Mouse (Mus musculus) megakaryocyte, embryonic 14.5 days (primary cell): ENCODE measurements around the gene Nrxn2. TPM values are rescaled to one million over a fixed set of nuclear protein-coding genes. Genes with fewer than 3 reads are reported as not detected.
A peak's percentile ranks its signal among the peaks of the same experiment; 100 is the strongest.

Experiments used
- H3K27me3 ChIP-seq: replicated peaks from 2 replicates; pipeline ENCODE3; 2012; ENCODE audit warnings: inconsistent platforms
- H3K36me3 ChIP-seq: replicated peaks from 2 replicates; pipeline ENCODE3; 2012; ENCODE audit warnings: low read length, inconsistent platforms, mixed read lengths
- H3K4me1 ChIP-seq: 2 replicates; pipeline ENCODE4 v1.6.1; 2012; ENCODE audit warnings: inconsistent platforms
- H3K4me3 ChIP-seq: replicated peaks from 2 replicates; pipeline ENCODE3; 2012; ENCODE audit warnings: moderate library complexity, mild to moderate bottlenecking, inconsistent platforms
- H3K9me3 ChIP-seq: 2 replicates; pipeline ENCODE4 v1.6.1; 2012; ENCODE audit warnings: inconsistent platforms
- FLI1 ChIP-seq: IDR thresholded peaks from 2 replicates; pipeline ENCODE4 v1.6.1; 2012; ENCODE audit warnings: low read length, inconsistent platforms, mixed read lengths
- GATA1 ChIP-seq: IDR thresholded peaks from 3 replicates; pipeline ENCODE4 v1.6.1; 2012; ENCODE audit warnings: mixed read lengths, low read length, inconsistent platforms, borderline replicate concordance
- polyA plus RNA-seq: library from polyadenylated mRNA; stranded (reverse); fragments of >175 nt; gene quantifications from 2 replicates; pipeline ENCODE4 v1.2.3, GENCODE M21; 2012; ENCODE audit warnings: low replicate concordance; ENCODE audit not compliant: insufficient read depth

The Nrxn2 gene
- polyA plus RNA-seq, 1 experiment = 0.62 TPM

DNA sequence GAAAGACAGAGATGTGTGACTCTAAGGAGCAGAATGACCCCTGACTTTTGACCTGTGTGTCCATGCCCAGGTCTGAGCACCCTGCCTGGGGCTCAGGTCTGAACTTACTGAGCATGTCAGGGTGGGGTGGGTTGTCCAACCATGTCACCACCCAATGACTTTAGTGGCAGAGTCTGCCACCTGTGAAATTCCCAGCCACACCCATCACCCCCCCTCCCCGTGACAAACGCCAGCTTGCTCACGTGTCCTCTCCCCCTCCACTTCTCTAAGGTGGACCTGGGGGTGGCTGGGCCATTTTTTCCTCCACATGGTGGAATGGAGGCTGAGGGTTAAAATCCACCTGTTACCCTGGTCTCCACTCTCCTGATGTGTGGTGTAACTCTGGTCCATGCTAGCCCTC is 117.7 kb downstream of the Nrxn2 start:
- TF ChIP-seq GATA1 (no peak), FLI1 (no peak)
- Histone ChIP-seq H3K4me1 (peaks cover 18% of the 10 kb centered on the region), H3K9me3 (no peaks in the 10 kb centered on the region), H3K4me3 (no peak overlapping the region), H3K36me3 (no peaks in the 10 kb centered on the region), H3K27me3 (peaks cover 98% of the 10 kb centered on the region)

DNA sequence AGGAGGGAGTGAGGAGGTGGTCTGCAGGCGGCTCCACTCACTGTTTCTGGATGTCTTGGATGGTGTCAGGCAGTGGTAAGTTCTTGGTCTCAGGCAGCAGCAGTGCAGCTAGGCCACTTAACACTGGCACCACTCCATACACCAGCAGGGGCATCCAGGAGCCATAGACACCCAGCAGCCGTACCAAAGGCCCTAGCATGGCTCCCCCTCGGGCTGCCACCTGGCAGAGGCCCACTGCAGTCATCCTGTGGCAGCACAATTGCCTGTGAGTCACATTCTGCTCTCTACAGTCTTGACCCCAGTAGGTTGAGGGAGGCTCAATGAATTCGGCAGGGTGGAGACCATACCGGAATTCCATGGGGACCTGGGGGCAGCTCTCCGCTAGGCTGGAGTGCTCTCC is 118.2 kb downstream of the Nrxn2 start:
- Histone ChIP-seq H3K27me3 (peaks cover 98% of the 10 kb centered on the region), H3K9me3 (no peaks in the 10 kb centered on the region), H3K36me3 (no peaks in the 10 kb centered on the region), H3K4me3 (no peak overlapping the region), H3K4me1 (peaks cover 13% of the 10 kb centered on the region)
- TF ChIP-seq FLI1 (no peak), GATA1 (no peak)

DNA sequence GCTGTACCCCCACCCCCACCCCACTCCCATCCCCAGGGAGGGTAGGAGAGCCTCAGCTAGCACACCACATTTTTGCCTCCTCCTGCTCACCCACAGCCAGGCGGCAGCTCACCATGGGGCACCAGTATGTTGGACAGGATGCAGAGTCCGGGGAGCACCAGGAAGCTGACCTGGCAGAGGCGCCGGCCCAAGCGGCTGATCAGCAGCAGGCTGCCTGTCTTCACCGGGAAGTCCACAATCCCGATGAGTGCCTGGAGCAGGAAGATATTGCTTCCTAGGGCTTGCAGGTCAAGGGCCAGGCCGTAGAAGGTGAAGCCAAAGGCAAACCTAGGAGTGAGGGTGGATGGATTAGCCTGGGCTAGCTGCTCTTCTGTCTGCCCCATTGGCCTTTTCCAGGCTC is 119.0 kb downstream of the Nrxn2 start:
- H3K27me3 ChIP-seq = peaks cover 98% of the 10 kb centered on the region
- no peak for TF ChIP-seq GATA1
- no peak for TF ChIP-seq FLI1
- no peaks in the 10 kb centered on the region for H3K36me3 ChIP-seq
- H3K4me1 ChIP-seq = peaks cover 13% of the 10 kb centered on the region
- H3K4me3 ChIP-seq = no peak overlapping the region
- no peaks in the 10 kb centered on the region for H3K9me3 ChIP-seq

DNA sequence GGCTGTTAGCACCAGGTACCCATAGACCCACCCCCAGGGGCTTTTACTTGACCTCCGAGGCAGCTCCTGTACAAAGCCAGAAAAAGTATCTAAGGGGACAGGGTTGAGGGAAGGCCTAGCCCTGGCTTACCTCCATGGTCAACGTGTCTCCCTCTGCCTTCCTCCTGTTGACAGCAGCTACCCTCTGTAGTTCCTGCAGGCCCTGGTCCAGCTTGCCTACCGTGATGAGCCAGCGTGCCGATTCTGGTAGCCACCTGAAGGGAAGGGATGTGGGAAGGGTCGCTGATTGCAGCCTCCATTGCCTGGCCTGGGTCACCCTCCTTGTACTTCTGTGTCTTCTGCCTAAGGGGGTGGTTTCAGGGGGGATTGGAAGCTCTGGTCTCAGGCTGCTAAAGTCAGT is 120.0 kb downstream of the Nrxn2 start:
- H3K9me3 ChIP-seq = no peaks in the 10 kb centered on the region
- no peak for TF ChIP-seq FLI1
- TF ChIP-seq GATA1 = no peak
- peaks cover 23% of the 10 kb centered on the region for H3K4me1 ChIP-seq
- no peak overlapping the region for H3K4me3 ChIP-seq
- peaks cover 96% of the 10 kb centered on the region for H3K27me3 ChIP-seq
- H3K36me3 ChIP-seq = no peaks in the 10 kb centered on the region

DNA sequence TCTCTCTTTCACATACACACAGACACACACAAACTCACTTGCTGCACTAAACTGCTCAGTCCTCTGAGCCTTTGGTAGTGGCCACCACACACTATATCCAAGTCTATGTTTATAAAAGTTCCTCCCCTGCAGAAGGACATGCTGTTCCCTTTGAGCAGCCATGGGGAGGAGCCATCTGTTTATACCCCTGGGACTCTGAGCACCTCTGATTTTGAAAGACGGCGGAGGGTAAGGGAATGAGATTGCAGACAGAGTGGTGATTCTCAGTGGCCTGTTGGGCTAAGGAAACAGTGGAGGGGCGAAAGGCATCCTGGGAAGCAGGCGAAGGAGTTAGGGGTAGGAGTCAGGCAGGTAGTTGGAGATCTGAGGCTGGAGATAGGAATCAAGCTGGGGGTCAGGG is 121.1 kb downstream of the Nrxn2 start:
- Histone ChIP-seq H3K4me3 (no peak overlapping the region), H3K4me1 (peaks cover 33% of the 10 kb centered on the region), H3K36me3 (no peaks in the 10 kb centered on the region), H3K9me3 (peaks cover 5% of the 10 kb centered on the region), H3K27me3 (peaks cover 95% of the 10 kb centered on the region)
- no peak for TF ChIP-seq GATA1
- TF ChIP-seq FLI1 = no peak

DNA sequence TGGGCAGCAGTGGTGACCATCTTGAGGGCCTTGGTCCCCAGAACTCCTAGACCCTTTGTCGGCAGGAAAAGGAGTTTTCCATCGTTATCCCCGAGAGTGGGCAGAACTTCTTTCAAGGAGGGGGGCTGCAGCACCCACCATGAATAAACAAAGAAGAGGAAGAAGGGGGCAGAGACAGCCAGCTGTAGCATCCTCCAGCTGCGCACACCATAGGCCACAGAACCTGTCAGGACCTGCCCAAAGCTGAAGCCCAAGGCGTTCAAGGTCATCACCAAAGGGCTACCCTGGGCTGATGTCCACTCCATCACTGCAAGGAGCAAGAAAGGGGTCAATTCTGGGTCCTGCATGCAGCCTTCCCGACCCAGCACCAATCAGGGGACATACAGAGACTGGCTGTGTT is 121.7 kb downstream of the Nrxn2 start:
- Histone ChIP-seq H3K27me3 (peaks cover 96% of the 10 kb centered on the region), H3K4me1 (peaks cover 39% of the 10 kb centered on the region), H3K4me3 (no peak overlapping the region), H3K9me3 (peaks cover 11% of the 10 kb centered on the region), H3K36me3 (no peaks in the 10 kb centered on the region)
- TF ChIP-seq GATA1 (no peak), FLI1 (no peak)

DNA sequence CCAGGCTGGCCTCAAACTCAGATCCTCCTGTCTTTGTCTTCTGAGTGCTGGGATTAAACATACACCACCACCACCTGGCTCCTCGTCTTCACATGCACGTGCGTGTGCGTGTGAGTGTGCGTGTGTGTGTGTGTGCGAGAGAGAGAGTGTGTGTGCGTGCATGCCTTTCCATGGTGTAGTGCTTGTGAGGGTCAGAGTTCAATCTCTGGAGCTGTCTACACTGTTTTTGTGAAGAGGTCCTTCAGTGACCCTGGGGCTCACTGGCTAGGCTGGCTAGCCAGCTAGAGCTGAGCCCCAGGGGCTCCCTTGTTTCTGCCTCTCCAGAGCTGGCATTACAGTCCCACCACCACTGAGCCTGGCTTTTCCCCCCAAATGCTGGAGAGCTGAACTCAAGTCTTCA is 123.0 kb downstream of the Nrxn2 start:
- Histone ChIP-seq H3K4me3 (peak overlapping the region; percentile 4), H3K27me3 (peaks cover 96% of the 10 kb centered on the region), H3K9me3 (peaks cover 13% of the 10 kb centered on the region), H3K4me1 (peaks cover 53% of the 10 kb centered on the region), H3K36me3 (no peaks in the 10 kb centered on the region)
- no peak for TF ChIP-seq FLI1
- no peak for TF ChIP-seq GATA1

DNA sequence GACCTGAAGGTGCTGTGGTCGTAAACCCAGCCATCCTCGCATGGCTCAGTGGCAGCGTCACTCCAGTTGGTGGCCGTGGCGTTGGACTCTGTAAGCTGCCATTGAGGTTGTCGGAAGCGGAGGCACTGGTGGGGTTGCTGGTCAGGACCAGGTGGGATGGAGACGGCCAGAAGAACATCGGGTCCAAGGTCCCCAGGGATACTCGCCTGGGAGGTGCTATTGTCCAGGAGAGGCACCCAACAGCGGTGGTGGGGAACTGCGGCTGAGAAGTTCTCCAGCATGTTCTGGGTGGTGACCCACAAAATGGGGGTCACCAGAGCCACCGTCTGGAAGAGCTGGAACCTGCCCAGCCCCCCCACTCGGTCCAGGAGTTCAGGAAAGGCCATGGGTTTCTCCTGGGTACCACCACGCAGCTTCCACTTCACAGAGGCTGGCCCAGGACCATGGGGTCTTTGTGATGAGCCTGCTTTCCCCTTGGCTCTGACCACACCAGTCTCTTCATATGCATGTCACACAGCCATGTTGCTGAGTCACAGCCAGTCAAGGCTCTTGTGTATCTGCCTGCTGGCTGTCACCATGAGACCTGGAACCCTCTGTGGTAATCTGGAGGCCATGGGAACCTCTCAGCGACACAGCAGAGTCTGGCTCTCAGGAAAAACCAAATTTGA is 124.0 kb downstream of the Nrxn2 start, which contains the start of gene Slc22a12:
Gene Slc22a12, minus strand, starts transcription at position 666 of the 668 bp plus-strand sequence.
- H3K4me3 ChIP-seq = peak within 1 kb of the TSS; percentile 60
- peaks cover 96% of the 10 kb centered on the region for H3K27me3 ChIP-seq
- no peaks in the 10 kb centered on the region for H3K36me3 ChIP-seq
- TF ChIP-seq GATA1 = no peak
- TF ChIP-seq FLI1 = no peak
- H3K4me1 ChIP-seq = peaks cover 59% of the 10 kb centered on the region
- H3K9me3 ChIP-seq = peaks cover 13% of the 10 kb centered on the region

DNA sequence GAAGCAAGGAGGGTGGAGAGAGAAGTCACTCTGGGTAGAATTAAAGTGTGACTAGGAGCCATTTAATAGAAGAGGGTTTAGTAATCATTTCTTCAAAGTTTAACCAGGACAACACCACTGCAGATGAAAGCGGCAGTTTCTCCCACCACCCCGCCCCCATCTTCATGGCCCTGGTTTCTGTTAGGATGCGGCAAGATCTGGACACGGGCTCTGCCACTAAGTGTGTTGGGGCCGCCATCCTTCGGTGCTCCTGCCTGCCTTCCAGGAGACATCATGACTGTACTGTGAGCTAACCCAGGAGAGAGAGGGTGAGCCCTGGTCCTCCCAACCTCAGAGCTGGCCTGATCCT is 124.5 kb downstream of the Nrxn2 start:
- no peaks in the 10 kb centered on the region for H3K36me3 ChIP-seq
- H3K27me3 ChIP-seq = peaks cover 95% of the 10 kb centered on the region
- peaks cover 59% of the 10 kb centered on the region for H3K4me1 ChIP-seq
- peak overlapping the region; percentile 60 for H3K4me3 ChIP-seq
- H3K9me3 ChIP-seq = peaks cover 13% of the 10 kb centered on the region
- TF ChIP-seq FLI1 (no peak), GATA1 (no peak)

DNA sequence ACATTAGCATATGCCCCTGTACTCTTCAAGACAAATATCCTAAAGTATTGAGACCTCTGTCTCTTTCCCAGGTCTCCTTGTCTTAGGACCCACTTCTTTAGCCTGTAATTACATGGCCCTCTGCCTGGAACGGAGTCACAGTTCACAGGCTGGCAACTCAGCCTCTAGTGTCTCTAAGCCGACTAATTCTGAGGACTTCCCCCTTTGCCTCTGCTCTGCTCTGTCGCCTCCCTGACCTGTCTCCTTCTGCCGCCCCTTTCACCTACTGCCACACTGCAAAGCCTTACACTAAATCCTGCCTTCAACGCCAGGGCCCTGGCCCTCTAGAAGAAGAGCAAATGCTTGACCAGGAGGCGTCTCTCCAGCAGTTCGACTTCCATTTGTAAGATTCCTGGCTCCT is 125.0 kb downstream of the Nrxn2 start:
- peaks cover 95% of the 10 kb centered on the region for H3K27me3 ChIP-seq
- H3K4me1 ChIP-seq = peaks cover 55% of the 10 kb centered on the region
- peak overlapping the region; percentile 12 for H3K4me3 ChIP-seq
- no peak for TF ChIP-seq GATA1
- TF ChIP-seq FLI1 = no peak
- peaks cover 13% of the 10 kb centered on the region for H3K9me3 ChIP-seq
- H3K36me3 ChIP-seq = no peaks in the 10 kb centered on the region
